Mouse (Mus musculus): ENCODE measurements around the gene P3h3.

- no peak for TF ChIP-seq GATA1 (IDR thresholded peaks at IDR 0.05; ENCODE audit: borderline replicate concordance, low read length)
- no peak for TF ChIP-seq CTCF (IDR thresholded peaks at IDR 0.05; ENCODE audit: low read depth, low read length)
- no peak for TF ChIP-seq TAL1 (conservative IDR thresholded peaks at IDR 0.05; ENCODE audit: low read depth, low read length)
- no peak for TF ChIP-seq POLR2AphosphoS5 (IDR thresholded peaks at IDR 0.05; ENCODE audit: insufficient replicate concordance, low read depth, low read length)
- no peak for TF ChIP-seq GATA2 (IDR thresholded peaks at IDR 0.05; ENCODE audit: borderline replicate concordance, low read depth, low read length)
These were observed 29.4 kb downstream of the P3h3 start for GRCm38 (mm10) chr6:124828101-124828592.

Measured in G1E (cell line).